Mouse (Mus musculus) lung, postnatal 0 days (tissue): Measurements from ENCODE around the gene Nt5c3b.

ENCODE experiments used
- CTCF ChIP-seq: IDR thresholded peaks from 2 replicates; pipeline ENCODE4 v1.5.1; 2016; ENCODE audit warnings: antibody characterized with exemption, mild to moderate bottlenecking
- EP300 ChIP-seq: IDR thresholded peaks from 2 replicates; pipeline ENCODE4 v1.6.1; 2016; ENCODE audit warnings: antibody characterized with exemption, mild to moderate bottlenecking, control low read depth

DNA sequence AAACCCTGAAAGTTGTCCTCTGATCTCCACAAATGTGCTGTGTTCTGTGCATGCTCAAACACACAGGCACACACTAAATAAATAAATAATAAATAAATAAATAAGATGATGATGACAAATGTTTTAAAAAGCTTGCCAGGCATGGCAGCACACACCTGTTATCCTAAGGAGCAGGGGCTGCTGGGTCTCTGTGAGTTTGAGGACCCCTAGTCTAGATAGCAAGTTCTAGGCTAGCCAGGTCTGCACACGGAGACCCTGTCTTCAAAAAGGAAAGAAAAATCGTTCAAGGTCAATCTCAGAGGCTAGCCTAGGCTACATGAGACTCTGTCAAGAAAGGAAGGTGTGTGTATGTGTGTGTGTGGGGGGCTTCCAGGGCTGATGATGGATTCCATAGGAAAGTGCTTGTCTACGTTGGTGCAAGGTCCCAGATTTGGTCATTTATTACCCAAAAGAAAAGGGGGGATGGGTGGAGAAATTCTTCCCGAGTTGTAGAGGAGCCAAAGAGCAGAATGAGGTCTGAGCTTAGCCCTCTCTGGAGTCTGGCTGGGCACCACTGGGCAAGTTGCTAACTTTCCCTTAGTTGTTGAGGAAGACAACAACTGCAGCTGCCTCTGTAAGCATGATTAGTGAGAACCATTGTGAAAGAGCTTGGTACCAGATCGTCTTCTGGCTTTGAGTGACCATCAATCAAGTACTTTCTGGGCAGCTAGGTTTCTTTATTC, 47.1 kb downstream of the Nt5c3b start:
- TF ChIP-seq EP300 (no peak), CTCF (no peak)
